Mouse (Mus musculus) T-cell, adult 2 months (primary cell): ENCODE measurements around the gene Hipk4.

ENCODE experiments used
- DNase-seq: peaks from one replicate; pipeline ENCODE4 v3.0.0; 2022; ENCODE audit warnings: low spot score

Hipk4 gene

DNA sequence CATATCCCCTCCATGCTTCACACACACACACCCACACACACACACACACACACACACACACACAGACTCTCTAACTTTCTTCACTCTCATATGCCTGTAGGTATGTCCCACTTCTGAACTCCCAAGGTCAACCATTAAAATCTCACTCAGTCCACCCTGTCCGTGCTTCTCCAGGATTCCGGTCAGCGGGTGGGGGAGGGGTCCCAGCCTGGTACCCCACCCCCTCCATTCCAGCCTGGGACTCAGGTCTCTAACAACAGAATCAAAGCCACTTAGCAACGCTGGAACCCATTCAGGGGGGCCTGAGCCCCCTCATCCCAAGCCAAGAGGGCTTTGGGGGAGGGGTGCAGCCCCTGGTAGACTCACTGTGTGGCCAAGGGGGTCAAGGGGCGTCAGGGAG lies at the start of gene Hipk4:
TSS of gene Hipk4 (plus strand) at position 301 of the 400 bp plus-strand sequence.
- DNase-seq: no peak

GRCm38 (mm10) chr7:27473835-27474489 lies 49.1 kb upstream of the Hipk4 start:
- no peak for DNase-seq

- DNase-seq: peak; percentile 91
Measured at GRCm38 (mm10) chr7:27474490-27474954, 48.5 kb upstream of the Hipk4 start.

DNA sequence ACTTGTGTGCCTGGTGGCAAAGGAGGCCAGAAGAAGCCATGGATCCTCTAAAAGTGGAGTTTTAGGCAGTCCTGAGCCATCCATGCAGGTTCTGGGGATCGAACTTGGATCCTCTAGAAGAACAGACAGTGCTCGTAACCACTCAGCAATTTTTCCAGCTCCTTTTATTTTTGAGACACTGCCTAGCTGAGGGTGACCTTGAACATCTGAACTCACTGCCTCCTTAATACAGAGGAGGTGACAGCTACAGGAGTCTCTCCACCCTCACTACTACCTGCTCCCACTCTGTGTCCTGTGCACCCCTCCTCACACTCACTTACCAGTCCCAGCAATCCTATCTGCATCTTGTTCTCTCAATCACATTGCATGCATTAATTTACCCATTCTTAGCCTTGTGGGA lies 47.5 kb upstream of the Hipk4 start:
- DNase-seq: no peak

GRCm38 (mm10) chr7:27476098-27476635 lies 46.9 kb upstream of the Hipk4 start:
- DNase-seq: no peak

- DNase-seq: no peak
Measured at GRCm38 (mm10) chr7:27478561-27478960, 44.5 kb upstream of the Hipk4 start.

DNA sequence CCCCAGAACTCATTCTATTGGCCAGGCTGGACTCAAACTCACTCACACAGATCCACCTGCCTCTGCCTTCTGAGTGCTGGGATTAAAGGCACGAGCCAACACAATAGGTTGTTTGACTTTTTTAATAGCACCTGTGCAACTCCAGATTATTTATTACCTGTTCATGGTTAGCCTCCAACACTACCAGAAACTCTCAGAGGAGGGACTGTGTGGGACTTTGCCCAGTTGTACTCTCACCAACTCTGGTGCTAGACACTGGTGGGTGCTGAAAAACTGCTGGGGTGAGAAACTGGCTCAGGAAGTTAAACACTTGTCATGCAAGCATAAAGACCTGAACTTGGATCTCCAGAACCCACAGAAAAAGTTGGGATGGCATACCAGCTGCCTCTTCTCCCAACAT lies 43.3 kb upstream of the Hipk4 start:
- DNase-seq: no peak

GRCm38 (mm10) chr7:27480506-27480905 lies 42.6 kb upstream of the Hipk4 start:
- DNase-seq: no peak

DNA sequence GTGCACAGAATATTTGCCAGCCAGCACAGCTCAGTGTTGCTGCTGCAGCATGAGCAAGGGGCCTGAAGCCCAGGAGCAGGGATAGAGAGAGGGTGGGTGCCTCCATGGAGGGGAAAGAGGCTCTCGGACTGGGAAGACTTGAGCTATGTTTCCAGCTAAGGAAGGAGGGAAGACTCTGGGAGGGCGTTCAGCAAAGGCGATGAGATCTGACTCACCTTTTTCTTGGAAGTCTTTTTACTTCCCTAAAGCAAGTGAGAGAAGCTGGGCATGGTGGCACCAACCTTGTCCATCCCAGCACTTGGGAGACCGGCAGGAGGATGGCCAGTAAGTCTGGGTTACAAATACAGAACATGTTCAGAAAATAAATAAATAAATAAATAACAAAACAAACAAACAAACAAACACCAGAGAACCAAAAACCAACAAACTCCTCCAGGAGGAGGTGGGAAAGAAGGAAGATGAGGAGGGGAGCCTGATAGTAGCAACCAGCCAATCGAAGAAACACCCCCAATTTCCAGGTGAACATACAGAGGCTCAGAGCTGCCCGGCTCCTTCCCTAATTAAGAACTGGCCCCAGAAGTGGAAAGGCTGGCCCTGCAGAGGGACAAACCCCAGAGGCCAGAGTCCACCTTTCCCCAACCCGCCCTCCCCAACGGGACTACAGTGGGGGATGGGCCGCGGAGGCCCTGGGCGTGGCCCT lies 42.0 kb upstream of the Hipk4 start:
- DNase-seq: no peak

DNA sequence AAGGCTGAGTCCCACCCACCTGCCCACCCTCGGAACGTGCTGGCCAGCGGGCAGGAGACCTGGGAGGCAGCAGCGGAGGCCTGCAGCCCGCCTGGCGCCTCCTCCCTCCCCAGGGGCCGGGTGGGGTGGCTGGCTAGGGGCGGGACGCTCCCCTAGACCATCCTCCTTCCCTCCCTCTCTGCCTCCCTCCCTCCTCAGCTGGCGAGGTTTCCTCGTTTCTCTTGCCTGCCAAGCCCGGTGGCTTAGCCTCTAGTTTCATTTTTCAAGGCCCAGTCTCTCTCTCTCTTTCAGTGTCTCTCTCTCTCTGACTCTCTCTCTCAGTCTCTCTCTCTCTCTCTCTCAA lies 41.5 kb upstream of the Hipk4 start:
- peak; percentile 75 for DNase-seq

GRCm38 (mm10) chr7:27483860-27484259 lies 39.2 kb upstream of the Hipk4 start:
- no peak for DNase-seq

DNA sequence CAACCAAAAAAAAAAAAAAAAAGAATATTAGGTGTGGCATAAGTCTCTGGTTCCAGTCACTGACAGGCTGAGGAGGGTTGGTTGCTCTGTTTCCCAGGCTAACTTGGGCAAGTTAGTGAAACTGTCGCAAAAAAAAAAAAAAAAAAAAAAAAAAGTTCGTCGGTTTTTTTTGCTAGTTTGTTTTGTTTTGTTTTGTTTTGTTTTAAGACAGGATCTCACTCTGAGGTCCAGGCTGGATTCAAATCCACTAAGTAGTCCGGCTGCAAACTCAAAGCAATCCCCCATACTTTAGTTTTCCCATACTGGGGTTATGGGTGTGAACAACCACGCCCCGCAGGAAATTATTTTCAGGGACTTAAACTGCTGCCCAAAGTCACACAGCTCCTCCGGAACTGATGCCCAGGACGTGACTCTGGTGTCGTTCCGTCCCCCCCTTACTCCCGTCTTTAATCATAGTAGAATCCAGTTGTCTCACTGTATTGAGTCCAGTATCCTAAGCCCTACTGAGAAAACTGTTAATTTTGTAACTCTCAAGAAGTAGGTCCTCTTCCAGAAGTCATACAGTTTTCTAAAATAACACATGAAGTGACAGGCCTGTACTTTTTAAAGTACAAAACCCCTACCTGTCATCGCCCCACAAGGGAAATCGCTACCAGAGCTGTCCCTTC lies 36.8 kb upstream of the Hipk4 start:
- DNase-seq: no peak

DNA sequence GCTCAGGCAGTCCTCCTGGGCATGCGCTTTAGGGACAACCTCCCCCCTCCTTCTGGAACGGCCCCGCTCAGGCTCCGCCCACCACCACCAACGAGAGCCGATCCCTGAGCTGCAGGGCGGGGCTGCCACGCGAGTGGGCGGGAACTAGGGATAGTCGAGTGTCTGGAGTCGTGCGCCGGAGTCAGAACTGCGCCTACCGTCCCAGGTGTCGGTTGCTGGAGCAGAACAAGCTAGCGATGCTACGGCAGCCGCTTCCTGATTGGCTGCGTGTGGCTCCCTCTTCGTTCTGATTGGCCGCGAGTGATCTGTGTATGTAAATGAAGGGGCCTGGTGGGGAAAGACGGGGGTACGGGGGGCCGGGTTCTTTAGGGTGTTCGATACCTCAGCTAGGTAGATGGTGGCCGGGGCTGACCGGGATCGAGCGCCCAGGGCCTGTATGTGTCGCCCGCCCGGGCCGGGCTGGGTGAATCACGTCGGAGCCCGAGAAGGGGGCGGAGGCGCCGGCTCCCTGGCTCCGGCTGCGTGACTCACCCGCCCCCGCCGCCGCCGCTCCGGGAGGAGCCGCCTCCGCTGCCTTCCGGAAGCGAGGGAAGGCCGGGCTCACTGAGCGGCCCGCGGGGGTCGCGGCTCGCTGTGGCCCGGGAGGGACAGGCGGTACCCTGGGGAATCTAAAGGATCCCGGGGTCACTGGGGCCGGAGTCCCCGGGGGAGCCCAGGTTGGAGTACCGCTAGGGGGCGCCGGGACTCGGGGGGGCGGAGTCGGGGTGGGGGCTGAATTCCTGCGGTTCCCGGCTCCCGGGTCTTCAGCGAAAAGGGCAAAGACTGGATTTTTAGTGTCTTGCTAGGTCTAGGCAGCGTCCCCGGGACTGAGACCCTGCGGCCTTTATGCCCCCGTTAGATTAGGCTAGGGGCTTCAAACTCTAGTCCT lies 36.0 kb upstream of the Hipk4 start, which contains the start of gene Sertad1:
TSS of gene Sertad1 (plus strand) at position 141 of the 928 bp plus-strand sequence.
- peak; percentile 100 for DNase-seq

- peak; percentile 20 for DNase-seq
Measured at GRCm38 (mm10) chr7:27487740-27488268, 35.3 kb upstream of the Hipk4 start.

GRCm38 (mm10) chr7:27489270-27489869 lies 33.7 kb upstream of the Hipk4 start:
- DNase-seq: no peak

DNA sequence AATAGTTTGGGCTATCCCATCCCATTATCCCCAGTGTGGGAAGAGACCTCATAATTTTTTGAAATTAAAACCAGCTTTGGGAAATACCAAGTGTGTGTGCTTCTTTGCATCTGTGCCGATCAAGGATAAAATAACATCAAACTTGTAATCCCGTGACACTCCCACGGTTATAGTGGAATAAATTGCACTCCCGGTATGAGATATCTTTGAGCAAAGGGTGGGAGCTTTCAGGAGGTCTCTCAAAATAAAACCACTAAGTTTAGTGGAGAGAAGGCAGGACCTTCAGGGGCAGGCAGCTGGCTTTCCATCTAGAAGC lies 32.9 kb upstream of the Hipk4 start:
- no peak for DNase-seq

GRCm38 (mm10) chr7:27490543-27491329 lies 32.3 kb upstream of the Hipk4 start:
- DNase-seq: peak; percentile 84

- no peak for DNase-seq
Measured at GRCm38 (mm10) chr7:27491856-27492255, 31.2 kb upstream of the Hipk4 start.

DNA sequence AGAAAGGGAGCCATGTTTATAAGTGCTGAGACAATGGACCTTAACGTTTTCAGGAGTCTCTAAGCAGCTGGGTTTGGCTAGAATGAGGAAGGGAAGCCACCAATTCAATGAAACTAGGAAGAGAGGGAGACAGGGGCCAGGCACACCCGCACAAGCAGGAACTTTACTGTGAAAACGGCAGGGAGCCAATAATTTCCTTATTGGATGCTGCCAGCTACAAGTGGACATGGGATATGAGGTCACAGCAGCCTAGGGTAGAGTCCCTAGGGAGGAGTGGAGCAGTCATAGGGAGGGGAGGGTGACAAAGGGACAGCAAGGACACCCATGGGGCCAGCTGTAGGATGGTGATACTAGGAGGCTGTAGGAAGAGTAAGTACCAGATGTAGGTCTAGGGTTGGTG lies 30.0 kb upstream of the Hipk4 start:
- no peak for DNase-seq

GRCm38 (mm10) chr7:27493450-27493849 lies 29.6 kb upstream of the Hipk4 start:
- DNase-seq: no peak
